Mouse (Mus musculus) embryonic fibroblast, embryonic 13.5 days (primary cell): ENCODE data around the gene Pspc1.

Source experiments
- CTCF ChIP-seq: IDR thresholded peaks from 2 replicates; pipeline ENCODE4 v1.5.1; 2011; ENCODE audit warnings: mild to moderate bottlenecking, control low read depth, low read length, moderate library complexity, borderline replicate concordance; ENCODE audit not compliant: insufficient read depth
- POLR2A ChIP-seq: IDR thresholded peaks from 2 replicates; pipeline ENCODE4 v1.6.1; 2011; ENCODE audit warnings: low read depth, mild to moderate bottlenecking, control low read depth, low read length, moderate library complexity

DNA sequence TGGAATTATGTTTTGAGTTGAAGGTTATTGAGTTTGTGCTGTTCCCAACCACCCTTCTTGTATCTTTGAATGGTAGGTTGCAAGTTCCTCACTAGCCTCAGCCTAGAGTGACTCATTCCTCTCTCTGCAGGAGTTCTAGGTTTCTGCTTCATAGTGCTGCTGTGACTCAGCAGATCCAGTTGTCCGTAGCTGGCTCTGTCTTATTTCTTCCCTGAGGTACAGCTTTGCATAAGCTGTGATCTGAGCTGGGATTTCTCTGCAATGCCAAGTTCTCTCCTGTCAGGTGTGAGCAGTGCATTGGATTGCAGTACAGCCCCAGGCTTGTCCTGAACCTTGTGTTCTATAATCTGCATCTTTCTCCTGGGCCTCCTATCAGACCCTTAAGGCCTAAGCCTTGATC is 88.3 kb downstream of the Pspc1 start:
- TF ChIP-seq POLR2A = no peak
- TF ChIP-seq CTCF = no peak
